Comparison of ENCODE assay signal across 8 mouse cellular contexts in genomic region chr4:117929391-117929881, GRCm38 (mm10). TPM values are rescaled to one million over a fixed set of nuclear protein-coding genes. Genes with fewer than 3 reads are reported as not detected.
DNase-seq lines count a peak whose midpoint lies in the region; ATAC-seq and TF ChIP-seq lines count a peak whose summit lies in the region.

TSS of gene Artn (minus strand) at chr4:117929763.

- TF ChIP-seq POLR2A in kidney, adult 2 months (IDR thresholded peaks at IDR 0.05; ENCODE audit: low read depth, low read length): no peak

- peak; percentile 73 for DNase-seq in 3134 (ENCODE audit: extremely low read depth, insufficient read length, low spot score)
- DNase-seq in R1 (ENCODE audit: low read depth, low spot score): peak; percentile 58
- peak; percentile 72 for DNase-seq in kidney, adult 2 months
- DNase-seq in c-Kit-positive CD71-positive TER-119-positive erythroid progenitor cells, embryonic 14.5 days (ENCODE audit: low spot score): no peak

- no peak for TF ChIP-seq CTCF in kidney, adult 2 months (conservative IDR thresholded peaks at IDR 0.05; ENCODE audit: insufficient read depth, insufficient read length, low read depth, low read length)

- H3K36me3 ChIP-seq in forebrain, embryonic 16.5 days (ENCODE audit: control insufficient read depth, insufficient read depth): no peaks in the 10 kb centered on the region
- H3K36me3 ChIP-seq in kidney, adult 2 months (ENCODE audit: control insufficient read depth, insufficient read depth, low read length): no peaks in the 10 kb centered on the region
- no peaks in the 10 kb centered on the region for H3K36me3 ChIP-seq in lung, embryonic 15.5 days
- H3K36me3 ChIP-seq in stomach, embryonic 16.5 days (ENCODE audit: control insufficient read depth, insufficient read depth, low read length): no peaks in the 10 kb centered on the region

- 0% methylated on average over 33 of the region's 33 CpGs for WGBS in forebrain, embryonic 16.5 days
- 2% methylated on average over 33 of the region's 33 CpGs for WGBS in kidney, adult 2 months
- 1% methylated on average over 33 of the region's 33 CpGs for WGBS in lung, embryonic 15.5 days
- 1% methylated on average over 33 of the region's 33 CpGs for WGBS in stomach, embryonic 16.5 days

- peak within 1 kb of the TSS; percentile 52 for H3K4me2 ChIP-seq in forebrain, embryonic 16.5 days (ENCODE audit: low read length)
- peak within 1 kb of the TSS; percentile 68 for H3K4me2 ChIP-seq in lung, embryonic 15.5 days
- peak within 1 kb of the TSS; percentile 87 for H3K4me2 ChIP-seq in stomach, embryonic 16.5 days (ENCODE audit: low read depth, low read length)

- peak within 1 kb of the TSS; percentile 9 for H3K4me3 ChIP-seq in forebrain, embryonic 16.5 days (replicated peaks; ENCODE audit: low read length)
- peak within 1 kb of the TSS; percentile 50 for H3K4me3 ChIP-seq in kidney, adult 2 months (ENCODE audit: insufficient read depth, low read depth, low read length)
- H3K4me3 ChIP-seq in lung, embryonic 15.5 days: peak within 1 kb of the TSS; percentile 37
- peak within 1 kb of the TSS; percentile 55 for H3K4me3 ChIP-seq in stomach, embryonic 16.5 days (replicated peaks; ENCODE audit: low read length)

- H3K9ac ChIP-seq in forebrain, embryonic 16.5 days (replicated peaks; ENCODE audit: low read depth, low read length): peak within 1 kb of the TSS; percentile 28; the same call in 1 of the 2 replicates
- peak within 1 kb of the TSS; percentile 35 for H3K9ac ChIP-seq in lung, embryonic 15.5 days
- peak within 1 kb of the TSS; percentile 72 for H3K9ac ChIP-seq in stomach, embryonic 16.5 days (ENCODE audit: low read length)

- no peak within 1 kb of the TSS for H3K27ac ChIP-seq in forebrain, embryonic 16.5 days (ENCODE audit: low read length)
- peak within 1 kb of the TSS; percentile 58; the same call in 1 of the 2 replicates for H3K27ac ChIP-seq in kidney, adult 2 months (ENCODE audit: insufficient read depth, low read depth, low read length)
- H3K27ac ChIP-seq in lung, embryonic 15.5 days: peak within 1 kb of the TSS; percentile 61
- peak within 1 kb of the TSS; percentile 62 for H3K27ac ChIP-seq in stomach, embryonic 16.5 days (ENCODE audit: low read length)

- peaks cover 27% of the 10 kb centered on the region for H3K4me1 ChIP-seq in forebrain, embryonic 16.5 days (replicated peaks; ENCODE audit: control insufficient read depth, insufficient read depth, low read length)
- peaks cover 5% of the 10 kb centered on the region; the same call in 1 of the 2 replicates for H3K4me1 ChIP-seq in kidney, adult 2 months (ENCODE audit: control insufficient read depth, insufficient read depth, low read length)
- H3K4me1 ChIP-seq in lung, embryonic 15.5 days: peaks cover 42% of the 10 kb centered on the region
- H3K4me1 ChIP-seq in stomach, embryonic 16.5 days (ENCODE audit: control insufficient read depth, insufficient read depth, low read length): peaks cover 21% of the 10 kb centered on the region

- no peaks in the 10 kb centered on the region for H3K9me3 ChIP-seq in forebrain, embryonic 16.5 days (ENCODE audit: control insufficient read depth, low read length)
- no peaks in the 10 kb centered on the region for H3K9me3 ChIP-seq in lung, embryonic 15.5 days
- no peaks in the 10 kb centered on the region for H3K9me3 ChIP-seq in stomach, embryonic 16.5 days (replicated peaks; ENCODE audit: control insufficient read depth, low read length)

- H3K27me3 ChIP-seq in forebrain, embryonic 16.5 days (replicated peaks; ENCODE audit: control insufficient read depth, insufficient read depth, low read length): peaks cover 39% of the 10 kb centered on the region
- H3K27me3 ChIP-seq in kidney, adult 2 months (replicated peaks; ENCODE audit: control insufficient read depth, insufficient read depth, low read length): no peaks in the 10 kb centered on the region
- H3K27me3 ChIP-seq in lung, embryonic 15.5 days: peaks cover 48% of the 10 kb centered on the region
- 0 out of 2 replicates have a peak, but pooled peaks cover 7% of the 10 kb centered on the region for H3K27me3 ChIP-seq in stomach, embryonic 16.5 days (ENCODE audit: control insufficient read depth, insufficient read depth, low read length)

- ATAC-seq in forebrain, embryonic 16.5 days: no peak
- peak; percentile 56 for ATAC-seq in lung, embryonic 15.5 days (ENCODE audit: borderline replicate concordance, extremely low read depth, low FRiP score, low TSS enrichment)
- peak; percentile 57; the same call in 1 of the 2 replicates for ATAC-seq in stomach, embryonic 16.5 days (ENCODE audit: insufficient read depth, low FRiP score)
- ATAC-seq in megakaryocyte progenitor cell, adult 5-6 weeks (replicated peaks; ENCODE audit: poor library complexity): no peak

RNA-seq across cellular contexts. Expression of gene Artn, which starts in this region (rescaled TPM):
- polyA plus RNA-seq in forebrain, embryonic 16.5 days (2015; fragmentation: Nextera tagmentation; extraction: Ambion mirVana): 0.11 and 0.48 TPM in 2 replicates
- 1.2 and 1.8 TPM in 2 replicates for polyA plus RNA-seq in kidney, adult 2 months (2012; rRNA removed)
- polyA plus RNA-seq in lung, embryonic 15.5 days (2015; fragmentation: Nextera tagmentation; extraction: Ambion mirVana): 3.1 and 3.2 TPM in 2 replicates
- polyA plus RNA-seq in stomach, embryonic 16.5 days (2015; fragmentation: Nextera tagmentation; extraction: Ambion mirVana): 5.3 and 7.8 TPM in 2 replicates
- not detected in 2 replicates for total RNA-seq in megakaryocyte progenitor cell, adult 5-6 weeks (2015)
- total RNA-seq in megakaryocyte progenitor cell, adult 5-6 weeks (2017): not detected in 2 replicates

Comparison
In these comparisons a context has a peak if more than half of its experiments do, and no peak if none do; other contexts are left out.
1. ATAC-seq: peak in lung, embryonic 15.5 days (single experiment) and stomach, embryonic 16.5 days (single experiment); none in forebrain, embryonic 16.5 days (single experiment) and megakaryocyte progenitor cell, adult 5-6 weeks (single experiment).
2. Peak in every context shown above with its lines, with median percentiles within 50 percentile points of each other: H3K4me2 ChIP-seq, H3K4me3 ChIP-seq and H3K9ac ChIP-seq.